Mouse (Mus musculus) lung, postnatal 0 days (tissue): Measurements from ENCODE around the gene Lad1. TPM values are rescaled to one million over a fixed set of nuclear protein-coding genes. Genes with fewer than 3 reads are reported as not detected.

Experiments used
- ATAC-seq: fragments of 200-750 bp; cut with Nextera tagmentation; 2 replicates; pipeline ENCODE4 v1.8.0; 2017; ENCODE audit warnings: moderate library complexity
- DNase-seq: peaks from one replicate; pipeline ENCODE4 v3.0.0-alpha.2; 2016; ENCODE audit warnings: low spot score
- H3K27ac ChIP-seq: fragments of 300-500 bp; sonication (generic); 2 replicates; pipeline ENCODE4 v1.5.1; 2014; ENCODE audit warnings: antibody characterized with exemption, mild to moderate bottlenecking, low read length, mixed read lengths
- H3K27me3 ChIP-seq: fragments of 300-500 bp; sonication (generic); replicated peaks from 2 replicates; pipeline ENCODE4 v1.6.1; 2014; ENCODE audit warnings: low read length, mixed read lengths; ENCODE audit not compliant: insufficient read depth
- H3K36me3 ChIP-seq: fragments of 300-500 bp; sonication (generic); 2 replicates; pipeline ENCODE4 v1.6.1; 2014; ENCODE audit warnings: low read length, mixed read lengths; ENCODE audit not compliant: insufficient read depth
- H3K4me1 ChIP-seq: fragments of 300-500 bp; sonication (generic); 2 replicates; pipeline ENCODE4 v1.6.1; 2014; ENCODE audit warnings: antibody characterized with exemption, low read depth, low read length, mixed read lengths; ENCODE audit not compliant: insufficient read depth
- H3K4me2 ChIP-seq: fragments of 300-500 bp; sonication (generic); replicated peaks from 2 replicates; pipeline ENCODE4 v1.6.1; 2014; ENCODE audit warnings: low read depth, mild to moderate bottlenecking, low read length, moderate library complexity, mixed read lengths
- H3K4me3 ChIP-seq: fragments of 300-500 bp; sonication (generic); 2 replicates; pipeline ENCODE4 v1.5.1; 2014; ENCODE audit warnings: low read depth, low read length
- H3K9ac ChIP-seq: fragments of 300-500 bp; sonication (generic); replicated peaks from 2 replicates; pipeline ENCODE4 v1.6.1; 2014; ENCODE audit warnings: low read depth, mild to moderate bottlenecking
- H3K9me3 ChIP-seq: fragments of 300-500 bp; sonication (generic); 2 replicates; pipeline ENCODE4 v1.6.1; 2016; ENCODE audit warnings: low read length, mixed read lengths
- CTCF ChIP-seq: IDR thresholded peaks from 2 replicates; pipeline ENCODE4 v1.5.1; 2016; ENCODE audit warnings: antibody characterized with exemption, mild to moderate bottlenecking
- EP300 ChIP-seq: IDR thresholded peaks from 2 replicates; pipeline ENCODE4 v1.6.1; 2016; ENCODE audit warnings: antibody characterized with exemption, mild to moderate bottlenecking, control low read depth
- WGBS: fragments of 180-500 bp; shearing (Covaris S2); extraction: QIAGEN DNeasy Blood & Tissue Kit; methylation state at CpG from one replicate; pipeline ENCODE4 v1.1.7; 2014; 5-methylcytosine and 5-hydroxymethylcytosine counted together
- polyA plus RNA-seq: library from polyadenylated mRNA; unstranded; fragments of >200 nt; fragmentation: Nextera tagmentation; extraction: Ambion mirVana; gene quantifications from 2 replicates; pipeline ENCODE4 v1.2.1, GENCODE M21; 2015

The Lad1 gene
- polyA plus RNA-seq, 1 experiment from 2014 or later: 4.4 TPM

- H3K9ac ChIP-seq: no peak overlapping the region
- no peaks in the 10 kb centered on the region for H3K4me1 ChIP-seq
- H3K4me2 ChIP-seq: no peak overlapping the region
- DNase-seq (no peak), ATAC-seq (no peak)
- no peak overlapping the region for H3K27ac ChIP-seq
- TF ChIP-seq EP300 (no peak), CTCF (no peak)
- no peaks in the 10 kb centered on the region for H3K36me3 ChIP-seq
- H3K9me3 ChIP-seq: no peaks in the 10 kb centered on the region
- WGBS: 61% methylated on average over 4 of the region's 4 CpGs
- H3K4me3 ChIP-seq: no peak overlapping the region
- H3K27me3 ChIP-seq: no peaks in the 10 kb centered on the region
Observed at GRCm38 (mm10) chr1:135838626-135839025, 20.2 kb downstream of the Lad1 start.

- Histone ChIP-seq H3K36me3 (no peaks in the 10 kb centered on the region), H3K27me3 (no peaks in the 10 kb centered on the region), H3K4me1 (no peaks in the 10 kb centered on the region), H3K27ac (no peak overlapping the region), H3K9me3 (no peaks in the 10 kb centered on the region), H3K9ac (no peak overlapping the region), H3K4me2 (no peak overlapping the region), H3K4me3 (no peak overlapping the region)
- TF ChIP-seq EP300 (no peak), CTCF (no peak)
- DNase-seq (no peak), ATAC-seq (no peak)
- 80% methylated on average over 6 of the region's 6 CpGs for WGBS
Observed at GRCm38 (mm10) chr1:135839065-135839464, 20.7 kb downstream of the Lad1 start.

- no peak for TF ChIP-seq CTCF
- TF ChIP-seq EP300: no peak
- ATAC-seq: no peak
- no peak overlapping the region for H3K9ac ChIP-seq
- no peak overlapping the region for H3K27ac ChIP-seq
- DNase-seq: no peak
- no peak overlapping the region for H3K4me2 ChIP-seq
- 66% methylated on average over 15 of the region's 15 CpGs for WGBS
- no peaks in the 10 kb centered on the region for H3K36me3 ChIP-seq
- H3K4me3 ChIP-seq: no peak overlapping the region
- H3K27me3 ChIP-seq: no peaks in the 10 kb centered on the region
- H3K9me3 ChIP-seq: no peaks in the 10 kb centered on the region
- H3K4me1 ChIP-seq: no peaks in the 10 kb centered on the region
Observed at GRCm38 (mm10) chr1:135840675-135841395, 22.4 kb downstream of the Lad1 start.

- H3K4me3 ChIP-seq: no peak overlapping the region
Observed at GRCm38 (mm10) chr1:135843519-135844262, 25.3 kb downstream of the Lad1 start.

GRCm38 (mm10) chr1:135844481-135844880, 26.1 kb downstream of the Lad1 start:
- DNase-seq (peak; percentile 70), ATAC-seq (peak; percentile 84)
- no peaks in the 10 kb centered on the region; the same call in 1 of the 2 replicates for H3K4me1 ChIP-seq
- 42% methylated on average over 6 of the region's 6 CpGs for WGBS
- H3K27me3 ChIP-seq: no peaks in the 10 kb centered on the region
- H3K36me3 ChIP-seq: no peaks in the 10 kb centered on the region
- H3K9ac ChIP-seq: no peak overlapping the region
- TF ChIP-seq EP300 (peak; percentile 89), CTCF (no peak)
- H3K27ac ChIP-seq: peak overlapping the region; percentile 44; the same call in 1 of the 2 replicates
- no peak overlapping the region for H3K4me3 ChIP-seq
- no peaks in the 10 kb centered on the region for H3K9me3 ChIP-seq
- no peak overlapping the region for H3K4me2 ChIP-seq

More at GRCm38 (mm10) chr1:135843519-135844262, 25.3 kb downstream of the Lad1 start:
- TF ChIP-seq CTCF (no peak), EP300 (no peak)
- H3K4me2 ChIP-seq: no peak overlapping the region
- H3K9ac ChIP-seq: no peak overlapping the region
- no peaks in the 10 kb centered on the region for H3K27me3 ChIP-seq
- DNase-seq (no peak), ATAC-seq (no peak)
- no peaks in the 10 kb centered on the region for H3K9me3 ChIP-seq
- H3K4me1 ChIP-seq: no peaks in the 10 kb centered on the region; the same call in 1 of the 2 replicates
- WGBS: 89% methylated on average over 10 of the region's 10 CpGs
- no peaks in the 10 kb centered on the region for H3K36me3 ChIP-seq
- no peak overlapping the region for H3K27ac ChIP-seq

- ATAC-seq (no peak), DNase-seq (no peak)
- H3K4me1 ChIP-seq: no peaks in the 10 kb centered on the region; the same call in 1 of the 2 replicates
- H3K9me3 ChIP-seq: no peaks in the 10 kb centered on the region
- no peak overlapping the region for H3K27ac ChIP-seq
- no peak overlapping the region for H3K4me3 ChIP-seq
- TF ChIP-seq EP300 (no peak), CTCF (no peak)
- H3K9ac ChIP-seq: no peak overlapping the region
- no peaks in the 10 kb centered on the region for H3K36me3 ChIP-seq
- H3K4me2 ChIP-seq: no peak overlapping the region
- 79% methylated on average over 5 of the region's 5 CpGs for WGBS
- H3K27me3 ChIP-seq: no peaks in the 10 kb centered on the region
Observed at GRCm38 (mm10) chr1:135846632-135847031, 28.2 kb downstream of the Lad1 start.
